Mouse (Mus musculus): Measurements from ENCODE around the gene Atg9b.
"Not testable (repeated sequence)": the region's sequence is repeated elsewhere in the genome, so short reads cannot be mapped to it uniquely, and the experiment has no call there.

Atg9b gene

GRCm38 (mm10) chr5:24404594-24405360 is 12.8 kb upstream of the Atg9b start:
- no peak for DNase-seq

- DNase-seq, result no peak
Measured at GRCm38 (mm10) chr5:24401969-24402368, 10.0 kb upstream of the Atg9b start.

- no peak for DNase-seq
Measured at GRCm38 (mm10) chr5:24400911-24401605, 9.1 kb upstream of the Atg9b start.

- DNase-seq, result no peak
Measured at GRCm38 (mm10) chr5:24400362-24400761, 8.4 kb upstream of the Atg9b start.

GRCm38 (mm10) chr5:24399686-24400085 is 7.7 kb upstream of the Atg9b start:
- DNase-seq, result no peak

- not testable (repeated sequence) for DNase-seq
Measured at GRCm38 (mm10) chr5:24396254-24396653, 4.3 kb upstream of the Atg9b start.

GRCm38 (mm10) chr5:24394165-24394894 is 2.4 kb upstream of the Atg9b start:
- DNase-seq, result peak; percentile 95

GRCm38 (mm10) chr5:24393392-24393997 is 1.6 kb upstream of the Atg9b start, which contains the start of gene Abcb8:
TSS of gene Abcb8 (plus strand) at chr5:24393663.
- peak; percentile 77 for DNase-seq

- DNase-seq, result no peak
Measured at GRCm38 (mm10) chr5:24392724-24393123, 781 bp upstream of the Atg9b start.

GRCm38 (mm10) chr5:24389658-24390020 is 2.3 kb downstream of the Atg9b start:
- DNase-seq, result no peak

- DNase-seq, result no peak
Measured at GRCm38 (mm10) chr5:24389011-24389657, 2.8 kb downstream of the Atg9b start.

- no peak for DNase-seq
Measured at GRCm38 (mm10) chr5:24388246-24388915, 3.6 kb downstream of the Atg9b start.

- DNase-seq, result peak; percentile 65
Measured at GRCm38 (mm10) chr5:24387264-24388241, 4.4 kb downstream of the Atg9b start.

- DNase-seq, result no peak
Measured at GRCm38 (mm10) chr5:24385887-24386550, 5.9 kb downstream of the Atg9b start.

- DNase-seq, result no peak
Measured at GRCm38 (mm10) chr5:24385374-24385773, 6.6 kb downstream of the Atg9b start.

- DNase-seq, result peak; percentile 61
Measured at GRCm38 (mm10) chr5:24384407-24384806, 7.5 kb downstream of the Atg9b start.

- DNase-seq, result peak; percentile 89
Measured at GRCm38 (mm10) chr5:24383026-24383859, 8.7 kb downstream of the Atg9b start.

- no peak for DNase-seq
Measured at GRCm38 (mm10) chr5:24381988-24382387, 10.0 kb downstream of the Atg9b start.

GRCm38 (mm10) chr5:24381486-24381885 is 10.5 kb downstream of the Atg9b start:
- no peak for DNase-seq

Data from right cerebral cortex, postnatal 25 days (tissue).